Mouse (Mus musculus) Patski (cell line): ENCODE results near the gene 2210011C24Rik. TPM values are rescaled to one million over a fixed set of nuclear protein-coding genes. Genes with fewer than 3 reads are reported as not detected.
"Not testable (repeated sequence)": the region's sequence is repeated elsewhere in the genome, so short reads cannot be mapped to it uniquely, and the experiment has no call there.

Experiments used
- ATAC-seq: fragments of 100-300 bp; one replicate; pipeline ENCODE4 v1.8.0; 2021
- CTCF ChIA-PET: fragments of 350-600 bp; sonication (Branson Sonifier 250); formaldehyde crosslinking; loops from one replicate; lab custom pipeline; 2022; ENCODE audit warnings: inconsistent platforms; lab: Charles Lee
- POLR2A ChIA-PET: fragments of 350-600 bp; sonication (Branson Sonifier 250); formaldehyde crosslinking; loops from one replicate; lab custom pipeline; 2022; ENCODE audit warnings: antibody characterized with exemption, inconsistent platforms; lab: Charles Lee
- DNase-seq: peaks from one replicate; pipeline ENCODE4 v3.0.0-alpha.2; 2011; ENCODE audit warnings: low read depth, low spot score
- H3K27me3 ChIP-seq: fragments of 371-371 bp; one replicate; pipeline ENCODE4 v1.5.1; 2021
- CTCF ChIP-seq: fragments of 100-300 bp; IDR thresholded peaks from one replicate; pipeline ENCODE4 v1.5.1; 2021
- in situ Hi-C: fragments of 300-500 bp; cut with MboI; formaldehyde crosslinking; loops from 3 replicates; pipeline ENCODE4 v1.11.1; 2018; ENCODE audit warnings: low pct_unique_long_range_greater_than_20kb, mixed read lengths
- polyA plus RNA-seq: library from polyadenylated mRNA; unstranded; gene quantifications from one replicate; pipeline ENCODE4 v1.2.3, GENCODE M21; 2021

2210011C24Rik gene
- polyA plus RNA-seq, 1 experiment from 2014 or later = 4.9 TPM

GRCm38 (mm10) chr8:83996567-83997505 lies 15.1 kb downstream of the 2210011C24Rik start:
- CTCF ChIA-PET = interaction anchor here (0.9 kb wide), 1 partner anchor 9 kb away, joined by 4 read pairs; no protein-coding TSS in a partner anchor
- H3K27me3 ChIP-seq = no peaks in the 10 kb centered on the region
- in situ Hi-C loops = no loop called here
- DNase-seq (no peak), ATAC-seq (peak; percentile 44)
- TF ChIP-seq CTCF = no peak
- POLR2A ChIA-PET = no interaction called here

- ChIA-PET POLR2A (no interaction called here), CTCF (no interaction called here)
- H3K27me3 ChIP-seq = no peaks in the 10 kb centered on the region
- in situ Hi-C loops = no loop called here
- TF ChIP-seq CTCF = no peak
- no peak for DNase-seq
- no peak for ATAC-seq
Observed at GRCm38 (mm10) chr8:83995973-83996372, 16.0 kb downstream of the 2210011C24Rik start.

- POLR2A ChIA-PET = interaction anchor here (0.6 kb wide), 1 partner anchor 1569 kb away, joined by 4 read pairs; no protein-coding TSS in a partner anchor
- CTCF ChIA-PET = interaction anchor here (1.1 kb wide), 1 partner anchor 8 kb away, joined by 3 read pairs; no protein-coding TSS in a partner anchor
- ATAC-seq (no peak), DNase-seq (no peak)
- no peak for TF ChIP-seq CTCF
- no peaks in the 10 kb centered on the region for H3K27me3 ChIP-seq
- in situ Hi-C loops = no loop called here
Observed at GRCm38 (mm10) chr8:83994030-83994429, 17.9 kb downstream of the 2210011C24Rik start.

- TF ChIP-seq CTCF = no peak
- in situ Hi-C loops = no loop called here
- CTCF ChIA-PET = interaction anchor here (1.2 kb wide), 1 partner anchor 17 kb away, joined by 4 read pairs; no protein-coding TSS in a partner anchor
Observed at GRCm38 (mm10) chr8:83992488-83992887, 19.5 kb downstream of the 2210011C24Rik start.

GRCm38 (mm10) chr8:83990170-83990569 lies 21.8 kb downstream of the 2210011C24Rik start:
- CTCF ChIA-PET = no interaction called here
- POLR2A ChIA-PET = no interaction called here
- DNase-seq (no peak), ATAC-seq (no peak)
- H3K27me3 ChIP-seq = no peaks in the 10 kb centered on the region
- TF ChIP-seq CTCF = no peak
- in situ Hi-C loops = no loop called here

More at GRCm38 (mm10) chr8:83992488-83992887, 19.5 kb downstream of the 2210011C24Rik start:
- H3K27me3 ChIP-seq = no peaks in the 10 kb centered on the region
- POLR2A ChIA-PET = no interaction called here
- no peak for ATAC-seq
- DNase-seq = no peak

GRCm38 (mm10) chr8:83989243-83989642 lies 22.7 kb downstream of the 2210011C24Rik start:
- ChIA-PET CTCF (no interaction called here), POLR2A (interaction anchor here (0.6 to 1.0 kb wide), 2 partner anchors 12 to 88 kb away, joined by 3 to 5 read pairs; no protein-coding TSS in a partner anchor)
- no peak for ATAC-seq
- no peaks in the 10 kb centered on the region for H3K27me3 ChIP-seq
- no peak for DNase-seq
- in situ Hi-C loops = no loop called here
- TF ChIP-seq CTCF = no peak

GRCm38 (mm10) chr8:83983222-83983621 lies 28.7 kb downstream of the 2210011C24Rik start:
- not testable (repeated sequence) for ATAC-seq

GRCm38 (mm10) chr8:83982449-83982848 lies 29.5 kb downstream of the 2210011C24Rik start:
- CTCF ChIA-PET = no interaction called here
- ATAC-seq (no peak), DNase-seq (no peak)
- POLR2A ChIA-PET = no interaction called here
- H3K27me3 ChIP-seq = no peaks in the 10 kb centered on the region
- in situ Hi-C loops = no loop called here
- no peak for TF ChIP-seq CTCF

More at GRCm38 (mm10) chr8:83983222-83983621, 28.7 kb downstream of the 2210011C24Rik start:
- in situ Hi-C loops, DNase-seq, H3K27me3 ChIP-seq, CTCF ChIA-PET, POLR2A ChIA-PET: not testable (repeated sequence)

GRCm38 (mm10) chr8:83981533-83981932 lies 30.4 kb downstream of the 2210011C24Rik start:
- POLR2A ChIA-PET = no interaction called here
- in situ Hi-C loops = no loop called here

GRCm38 (mm10) chr8:83980845-83981244 lies 31.1 kb downstream of the 2210011C24Rik start:
- no peak for DNase-seq
- POLR2A ChIA-PET = no interaction called here
- in situ Hi-C loops = no loop called here
- TF ChIP-seq CTCF = no peak
- CTCF ChIA-PET = no interaction called here
- no peaks in the 10 kb centered on the region for H3K27me3 ChIP-seq
- ATAC-seq = no peak

More at GRCm38 (mm10) chr8:83981533-83981932, 30.4 kb downstream of the 2210011C24Rik start:
- no peak for ATAC-seq
- CTCF ChIA-PET = no interaction called here
- TF ChIP-seq CTCF = no peak
- DNase-seq = no peak
- H3K27me3 ChIP-seq = no peaks in the 10 kb centered on the region

- ATAC-seq = no peak
- in situ Hi-C loops = no loop called here
- CTCF ChIA-PET = no interaction called here
Observed at GRCm38 (mm10) chr8:83980250-83980649, 31.7 kb downstream of the 2210011C24Rik start.

More at GRCm38 (mm10) chr8:83980250-83980649, 31.7 kb downstream of the 2210011C24Rik start:
- no peaks in the 10 kb centered on the region for H3K27me3 ChIP-seq
- POLR2A ChIA-PET = no interaction called here
- DNase-seq = no peak
- TF ChIP-seq CTCF = no peak
